Mouse (Mus musculus): ENCODE measurements around the gene Tmem151a.

The Tmem151a gene

DNA sequence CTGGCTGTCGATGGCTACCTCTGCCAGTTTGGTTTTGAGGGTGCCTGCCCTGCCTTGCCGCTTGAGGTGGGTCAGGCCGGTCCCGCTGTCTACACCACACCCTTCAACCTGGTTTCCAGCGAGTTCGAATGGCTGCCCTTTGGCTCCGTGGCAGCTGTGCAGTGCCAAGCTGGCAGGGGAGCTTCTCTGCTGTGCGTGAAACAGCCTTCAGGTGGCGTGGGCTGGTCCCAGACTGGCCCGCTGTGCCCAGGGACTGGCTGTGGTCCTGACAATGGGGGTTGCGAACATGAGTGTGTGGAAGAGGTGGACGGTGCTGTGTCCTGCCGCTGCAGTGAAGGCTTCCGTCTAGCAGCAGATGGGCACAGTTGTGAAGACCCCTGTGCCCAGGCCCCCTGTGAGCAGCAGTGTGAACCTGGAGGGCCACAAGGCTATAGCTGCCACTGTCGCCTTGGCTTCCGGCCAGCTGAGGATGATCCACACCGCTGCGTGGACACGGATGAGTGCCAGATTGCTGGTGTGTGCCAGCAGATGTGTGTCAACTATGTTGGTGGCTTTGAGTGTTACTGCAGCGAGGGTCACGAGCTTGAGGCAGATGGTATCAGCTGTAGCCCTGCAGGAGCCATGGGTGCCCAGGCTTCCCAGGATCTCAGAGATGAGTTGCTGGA lies 16.6 kb downstream of the Tmem151a start:
- in situ Hi-C loops (cut with MboI, MseI): no loop called here

DNA sequence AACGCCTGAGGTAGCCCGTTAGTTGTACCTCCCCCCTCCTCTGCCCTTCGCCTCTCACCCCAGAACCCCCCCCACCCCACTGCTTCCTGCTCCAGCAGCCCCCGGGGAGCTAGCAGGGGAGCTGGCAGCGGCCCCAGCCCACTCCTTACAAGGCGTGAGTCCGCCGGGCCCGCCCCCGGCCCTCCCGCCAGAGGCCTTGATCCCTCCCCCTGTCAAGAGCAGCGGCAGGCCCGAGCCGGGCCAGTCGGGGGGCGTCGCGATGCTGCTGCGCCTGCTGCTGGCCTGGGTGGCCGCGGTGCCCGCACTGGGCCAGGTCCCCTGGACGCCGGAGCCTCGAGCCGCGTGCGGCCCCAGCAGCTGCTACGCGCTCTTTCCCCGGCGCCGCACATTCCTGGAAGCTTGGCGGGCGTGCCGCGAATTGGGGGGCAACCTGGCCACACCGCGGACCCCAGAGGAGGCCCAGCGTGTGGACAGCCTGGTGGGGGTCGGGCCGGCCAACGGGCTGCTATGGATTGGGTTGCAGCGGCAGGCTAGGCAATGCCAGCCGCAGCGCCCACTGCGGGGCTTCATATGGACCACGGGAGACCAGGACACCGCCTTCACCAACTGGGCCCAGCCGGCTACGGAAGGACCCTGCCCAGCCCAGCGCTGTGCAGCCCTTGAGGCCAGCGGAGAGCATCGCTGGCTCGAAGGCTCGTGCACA lies 17.3 kb downstream of the Tmem151a start, which contains the start of gene Cd248:
Cd248 (plus strand) TSS at position 212 of the 703 bp plus-strand sequence.
- in situ Hi-C loops (cut with MboI, MseI): no loop called here

DNA sequence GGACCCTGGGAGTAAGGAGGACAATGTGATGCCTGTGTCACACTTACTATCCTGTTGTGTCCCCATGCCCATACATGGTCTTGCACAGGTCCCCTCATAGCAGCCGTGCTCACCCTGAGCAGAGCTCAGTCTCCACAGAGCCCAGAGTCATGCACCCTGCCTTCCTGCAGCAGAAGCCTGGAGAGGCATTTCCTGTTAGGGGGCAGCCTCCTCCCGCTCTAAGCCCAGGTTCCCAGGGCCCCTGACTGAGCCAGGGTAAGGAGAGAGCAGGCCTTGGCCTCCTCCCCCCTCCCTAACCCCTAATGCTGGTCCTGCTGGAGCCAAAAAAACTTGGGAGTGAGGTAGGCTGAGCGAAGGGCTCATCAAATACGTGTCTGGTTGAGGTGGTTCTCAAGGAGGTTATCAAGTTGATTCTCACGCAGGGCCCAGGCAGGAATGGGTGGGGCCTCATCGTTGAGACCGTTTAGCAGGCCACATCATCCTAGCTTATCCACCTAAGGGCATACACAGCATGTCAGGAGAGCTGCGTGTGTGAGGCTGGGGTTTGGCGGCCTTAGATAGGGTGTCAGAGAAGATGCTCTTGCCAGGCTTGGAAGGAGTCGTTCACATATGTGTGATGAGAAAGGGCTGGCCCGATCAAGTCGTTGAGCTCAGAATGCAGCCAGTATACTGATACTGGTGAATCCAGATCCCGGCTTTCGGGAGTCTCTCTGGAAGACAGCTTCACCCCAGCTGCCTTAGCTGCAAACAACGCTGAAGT lies 18.1 kb downstream of the Tmem151a start:
- in situ Hi-C loops (cut with MboI, MseI): no loop called here

- in situ Hi-C loops (cut with MboI, MseI): no loop called here
Measured at GRCm38 (mm10) chr19:5065104-5065503, 20.2 kb downstream of the Tmem151a start.

GRCm38 (mm10) chr19:5062446-5062845 lies 22.9 kb downstream of the Tmem151a start:
- in situ Hi-C loops (cut with MboI, MseI): no loop called here

DNA sequence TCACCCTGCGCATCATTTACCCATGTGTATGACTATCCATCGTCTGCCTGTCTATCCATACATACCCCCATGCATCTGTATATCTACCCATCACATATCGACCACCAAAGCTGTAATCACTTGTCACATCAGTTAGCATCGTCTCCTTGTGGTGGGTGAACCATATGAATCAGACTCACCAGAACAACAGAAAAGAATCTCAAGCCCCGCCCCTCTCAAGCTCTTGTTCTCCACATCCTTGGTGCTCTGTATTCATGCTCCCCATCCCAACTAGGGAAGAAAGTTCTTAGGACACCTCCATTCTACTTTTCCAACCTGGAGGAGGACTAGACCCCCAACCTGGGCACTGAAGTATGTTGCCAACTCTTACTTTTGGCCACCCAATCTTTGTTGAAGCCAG lies 23.3 kb downstream of the Tmem151a start:
- in situ Hi-C loops (cut with MboI, MseI): no loop called here

GRCm38 (mm10) chr19:5060365-5061330 lies 24.7 kb downstream of the Tmem151a start:
- in situ Hi-C loops (cut with MboI, MseI): no loop called here

- in situ Hi-C loops (cut with MboI, MseI): no loop called here
Measured at GRCm38 (mm10) chr19:5058801-5059771, 26.2 kb downstream of the Tmem151a start.

DNA sequence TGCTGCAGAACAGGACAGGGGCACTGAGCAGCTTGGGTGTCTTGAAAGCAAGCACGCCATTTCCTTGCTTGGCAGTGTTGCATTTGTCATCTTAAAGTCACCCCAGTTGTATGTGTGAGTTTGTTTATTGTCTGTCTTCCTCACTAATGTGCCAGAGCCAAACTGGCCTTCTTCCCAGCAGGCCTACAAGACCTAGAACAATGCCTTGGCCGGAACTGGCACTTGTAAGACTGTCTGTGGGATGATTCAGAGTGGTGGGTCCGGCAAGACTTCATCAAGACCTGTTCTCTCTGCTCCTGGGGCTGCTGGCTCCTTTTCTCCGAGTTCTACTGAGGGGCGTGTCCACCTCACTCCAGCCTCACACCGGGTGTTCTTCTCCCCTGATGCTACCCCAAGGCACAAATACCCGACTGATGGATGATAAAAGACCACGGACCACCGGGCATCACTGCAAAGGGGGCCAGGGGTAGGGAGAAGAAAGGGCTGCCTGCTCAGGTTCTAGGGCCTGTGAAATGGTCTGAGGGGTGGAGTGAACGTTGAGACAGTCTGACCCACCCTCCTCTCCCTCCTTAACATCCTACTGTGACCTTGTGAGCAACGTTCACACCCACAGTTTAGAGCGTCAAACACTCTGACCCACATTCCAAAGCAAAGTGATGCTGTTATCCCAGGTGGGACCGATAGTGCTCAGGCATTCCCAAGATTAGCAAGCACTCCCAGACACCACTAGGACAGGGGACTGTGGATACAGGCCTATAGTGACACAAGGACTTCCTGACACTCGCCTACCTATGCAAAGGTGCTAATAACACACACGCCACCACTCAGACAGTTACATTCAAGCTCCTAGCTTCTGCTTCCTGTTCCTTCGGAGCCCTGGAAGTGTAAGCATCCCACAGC lies 27.2 kb downstream of the Tmem151a start:
- in situ Hi-C loops (cut with MboI, MseI): no loop called here

- in situ Hi-C loops (cut with MboI, MseI): no loop called here
Measured at GRCm38 (mm10) chr19:5056251-5056650, 29.1 kb downstream of the Tmem151a start.

DNA sequence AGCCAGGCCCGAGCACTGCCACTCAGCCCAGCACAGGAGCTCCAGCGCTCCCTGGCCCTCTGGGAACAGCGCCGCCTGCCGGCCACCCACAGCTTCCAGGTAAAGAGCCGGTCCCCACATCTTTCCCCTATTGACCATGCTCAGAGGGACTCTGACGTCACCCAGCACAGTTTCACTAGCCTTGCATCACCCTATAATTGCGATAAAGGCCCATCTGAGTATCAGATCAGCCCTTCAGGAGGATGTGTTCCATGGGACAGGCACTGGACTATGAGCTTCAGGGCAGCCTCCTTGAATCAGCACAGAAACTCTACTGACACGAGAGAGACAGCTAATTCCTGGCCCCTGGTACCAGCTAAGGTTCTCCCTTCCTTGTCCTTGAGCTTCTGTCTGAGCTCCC lies 31.4 kb downstream of the Tmem151a start:
- in situ Hi-C loops (cut with MboI, MseI): no loop called here

GRCm38 (mm10) chr19:5052853-5053252 lies 32.5 kb downstream of the Tmem151a start:
- in situ Hi-C loops (cut with MboI, MseI): no loop called here

GRCm38 (mm10) chr19:5052166-5052822 lies 33.0 kb downstream of the Tmem151a start:
- in situ Hi-C loops (cut with MboI, MseI): no loop called here

DNA sequence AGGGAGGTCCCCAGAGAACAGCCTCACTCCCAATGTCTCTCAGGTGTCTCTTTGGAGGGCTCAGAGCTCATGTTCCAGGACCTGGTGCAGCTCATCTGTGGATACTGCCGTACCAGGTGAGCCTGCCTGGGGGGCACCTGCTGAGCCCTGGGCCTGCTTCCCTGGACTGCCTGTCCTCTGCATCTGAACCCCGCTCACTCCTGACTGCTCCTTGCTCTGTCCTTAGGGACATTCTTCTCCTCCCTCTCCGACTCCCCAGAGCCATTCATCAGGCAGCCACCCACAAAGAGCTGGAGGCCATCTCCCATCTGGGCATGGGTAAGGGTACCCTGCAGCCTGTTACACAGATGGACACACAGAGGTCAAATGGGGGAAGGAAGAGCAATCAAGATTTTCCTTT lies 33.8 kb downstream of the Tmem151a start:
- in situ Hi-C loops (cut with MboI, MseI): no loop called here

GRCm38 (mm10) chr19:5051031-5051430 lies 34.3 kb downstream of the Tmem151a start:
- in situ Hi-C loops (cut with MboI, MseI): no loop called here

DNA sequence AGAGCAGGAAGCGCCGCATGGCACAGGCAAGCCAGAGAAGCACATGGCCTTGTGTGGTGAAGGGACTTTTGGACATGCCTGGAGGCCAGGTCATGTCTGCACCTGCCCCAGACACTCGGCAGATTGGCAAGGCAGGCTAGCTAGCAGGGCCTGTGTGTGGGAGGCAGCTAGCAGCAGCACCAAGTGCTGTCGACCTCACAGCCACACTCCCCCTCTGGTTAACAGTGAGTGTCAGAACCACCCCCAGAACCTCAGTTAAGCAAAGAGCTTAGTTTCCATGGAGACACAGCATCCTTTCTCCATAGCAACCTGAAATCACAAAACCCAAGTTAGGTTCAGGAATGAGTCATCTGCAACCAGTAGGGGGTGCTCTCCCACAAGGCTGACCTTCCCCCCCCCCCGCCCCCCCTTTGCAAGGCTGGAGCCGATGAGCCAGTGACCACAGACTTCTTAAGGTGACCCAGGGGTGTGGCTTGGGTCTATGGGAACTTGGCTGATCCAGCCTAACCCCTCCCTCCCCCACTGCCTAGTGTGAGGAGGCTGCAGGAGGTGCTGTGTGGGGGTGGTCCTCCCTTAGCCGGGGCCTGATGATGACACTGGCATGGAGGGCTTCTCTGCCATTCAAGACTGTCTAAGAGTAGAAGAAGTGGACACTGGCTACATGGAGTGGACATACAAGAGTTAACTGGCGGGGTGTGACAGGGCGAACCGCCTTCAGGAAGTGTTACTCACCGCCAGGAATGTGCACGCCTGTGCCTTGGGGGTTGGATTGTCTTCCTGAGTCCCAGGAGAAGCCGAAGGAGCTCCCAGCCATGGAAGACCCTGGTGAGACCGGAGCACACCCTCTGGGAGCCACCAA lies 35.1 kb downstream of the Tmem151a start, which contains the start of gene Rin1:
Rin1 (plus strand) TSS at position 435 of the 859 bp plus-strand sequence.
- in situ Hi-C loops (cut with MboI, MseI): no loop called here

DNA sequence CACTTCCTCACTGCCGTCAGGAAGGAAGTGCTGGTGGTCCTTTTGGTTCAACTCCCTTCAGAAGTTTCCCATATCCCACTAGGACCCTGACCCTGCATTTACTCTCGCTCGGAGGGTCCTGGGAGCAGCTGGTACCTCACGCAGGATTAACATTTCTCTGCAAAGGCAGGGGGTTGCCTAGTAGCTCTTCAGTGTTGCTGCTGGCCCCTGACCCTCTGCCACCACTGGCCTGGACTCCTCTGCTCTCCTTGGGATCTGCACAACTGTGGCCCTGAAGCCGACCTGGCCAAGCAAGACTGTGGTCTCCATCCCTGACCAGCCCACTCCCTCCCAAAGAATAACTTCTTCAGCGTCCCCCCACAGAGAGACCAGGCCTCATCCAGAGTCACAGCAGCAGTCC lies 36.0 kb downstream of the Tmem151a start:
- in situ Hi-C loops (cut with MboI, MseI): loop anchor here (10.0 kb wide), 1 partner anchor 45 kb away; the partner anchor contains the start of gene Cnih2
